Mouse (Mus musculus) left cerebral cortex, postnatal 10 days (tissue): ENCODE results near the gene Rcor2. TPM values are rescaled to one million over a fixed set of nuclear protein-coding genes. Genes with fewer than 3 reads are reported as not detected.

Source experiments
- DNase-seq, 2 experiments: peaks; one replicate each; pipeline ENCODE4 v3.0.0; 2021 to 2022; ENCODE audit warnings: low spot score in 2 of 2, mixed read lengths in 1 of 2; ENCODE audit errors: extremely low spot score in 1 of 2
- intact Hi-C: fragments of 180-260 bp; cut with DNase I; formaldehyde crosslinking; loops from one replicate; pipeline ENCODE4 v1.15.1; 2025
- total RNA-seq, 2 experiments: library from RNA; stranded (reverse); gene quantifications; 2 replicates each; pipeline ENCODE4 v1.2.3; 2021

The Rcor2 gene
- total RNA-seq, 2 experiments from 2014 or later: 16.0 to 18.7 TPM

DNA sequence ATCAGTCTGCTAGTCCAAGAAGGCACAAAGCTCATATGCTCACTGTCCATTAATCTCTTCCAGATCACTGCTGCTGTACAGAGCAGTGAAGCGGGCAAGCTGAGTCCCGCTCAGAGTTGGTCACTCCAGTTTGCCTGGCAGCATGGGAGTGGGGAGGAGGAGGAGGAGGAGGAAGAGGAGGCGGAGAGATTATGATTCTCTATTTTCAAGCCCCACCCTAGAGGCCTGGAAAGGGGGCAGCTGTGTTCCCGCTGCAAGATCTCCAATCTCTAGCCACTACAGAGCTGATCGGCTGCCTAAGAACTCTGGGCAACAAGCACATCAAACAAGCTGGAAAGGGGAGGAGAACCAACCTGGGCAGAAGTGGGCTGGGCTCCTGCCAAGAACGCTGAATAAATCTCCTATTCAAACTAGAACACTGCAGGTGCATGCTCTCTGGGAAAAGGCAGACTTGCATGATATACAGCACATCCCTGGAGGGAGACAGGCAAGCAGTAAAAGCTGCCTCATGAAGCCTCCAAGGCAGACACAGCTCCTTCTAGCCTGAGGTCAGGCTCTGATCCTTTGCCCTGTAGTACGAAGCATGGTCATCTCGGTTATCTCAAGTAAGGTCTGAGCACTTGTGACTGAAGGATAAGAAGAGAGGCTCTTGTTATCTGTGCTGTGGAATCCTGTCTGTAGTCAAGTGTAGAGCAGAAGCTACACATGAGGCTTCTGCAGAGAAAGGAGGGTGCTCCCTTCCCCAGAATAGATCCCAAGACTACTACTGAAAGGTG, 41.1 kb downstream of the Rcor2 start:
- intact Hi-C loops: no loop called here
- DNase-seq: peak in 1 of 2 experiments; percentile 35

DNA sequence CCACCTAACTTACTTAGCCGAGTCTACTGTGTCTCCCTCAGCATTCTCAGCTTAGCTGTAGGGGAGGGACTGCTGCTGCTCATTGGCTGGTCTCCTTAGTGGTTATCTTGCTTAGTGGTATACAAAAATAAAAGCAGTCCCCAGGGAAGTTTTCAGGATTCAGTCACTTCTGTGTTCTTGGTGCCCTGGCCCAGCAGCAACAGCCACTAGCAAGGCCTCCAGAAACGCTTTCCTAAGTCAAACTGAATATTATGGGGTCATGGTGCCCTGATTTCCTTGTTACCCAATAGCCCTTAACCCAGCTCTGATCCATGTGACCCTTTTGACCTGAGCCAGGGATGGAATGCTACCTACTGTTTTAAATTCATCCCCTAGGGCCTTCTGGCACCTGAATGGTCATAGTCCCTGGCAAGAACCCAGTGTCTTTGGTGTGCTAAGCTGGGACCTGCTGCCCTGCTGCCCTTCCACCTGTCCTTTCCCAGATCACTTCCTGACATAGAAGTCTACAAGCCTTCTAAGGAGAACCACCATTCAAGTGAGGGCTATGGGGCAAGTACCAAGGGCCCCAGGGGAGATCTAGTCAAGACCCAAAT, 42.7 kb downstream of the Rcor2 start:
- intact Hi-C loops: no loop called here
- no peak for DNase-seq

DNA sequence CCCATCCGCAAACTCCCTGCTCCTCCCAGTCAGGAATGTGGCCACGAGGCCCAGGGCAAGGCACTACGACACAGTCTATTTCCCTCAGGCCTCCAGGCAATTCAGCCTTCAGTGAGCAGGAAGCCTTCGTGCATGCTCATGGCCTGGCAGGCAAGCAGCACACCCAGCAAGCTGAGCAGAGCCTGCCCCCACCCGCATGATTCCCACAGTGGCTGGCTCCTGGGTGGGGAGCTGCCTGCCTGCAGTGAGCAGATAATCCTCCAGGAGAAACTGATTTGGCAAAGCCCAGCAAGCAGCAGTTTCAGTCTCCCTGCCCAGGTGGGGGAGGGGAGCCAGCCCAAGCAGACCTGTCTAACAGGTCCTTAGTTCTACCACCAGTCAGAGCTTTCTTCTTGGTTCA, 43.6 kb downstream of the Rcor2 start:
- DNase-seq: peak in 1 of 2 experiments; percentile 67
- intact Hi-C loops: no loop called here

DNA sequence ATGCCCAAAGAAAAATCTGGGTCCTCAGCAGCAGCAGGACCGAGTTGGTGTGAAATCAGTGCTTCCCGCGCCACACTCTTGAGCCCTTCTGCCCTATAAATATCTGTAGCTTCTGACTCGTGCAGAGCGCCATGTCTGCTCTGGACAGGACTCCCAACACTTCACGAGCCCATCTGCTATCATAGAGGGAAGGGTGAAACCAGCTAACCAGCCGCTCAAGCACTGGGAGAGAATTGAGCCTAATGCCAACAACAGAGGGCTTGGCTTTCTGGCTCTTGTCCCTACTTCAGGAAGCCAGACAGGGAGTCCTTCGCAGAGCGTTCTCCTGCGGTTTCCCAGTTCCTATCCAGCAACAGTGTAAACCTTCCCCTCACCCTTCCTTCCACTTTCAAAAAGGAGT, 44.2 kb downstream of the Rcor2 start:
- intact Hi-C loops: no loop called here
- no peak for DNase-seq

DNA sequence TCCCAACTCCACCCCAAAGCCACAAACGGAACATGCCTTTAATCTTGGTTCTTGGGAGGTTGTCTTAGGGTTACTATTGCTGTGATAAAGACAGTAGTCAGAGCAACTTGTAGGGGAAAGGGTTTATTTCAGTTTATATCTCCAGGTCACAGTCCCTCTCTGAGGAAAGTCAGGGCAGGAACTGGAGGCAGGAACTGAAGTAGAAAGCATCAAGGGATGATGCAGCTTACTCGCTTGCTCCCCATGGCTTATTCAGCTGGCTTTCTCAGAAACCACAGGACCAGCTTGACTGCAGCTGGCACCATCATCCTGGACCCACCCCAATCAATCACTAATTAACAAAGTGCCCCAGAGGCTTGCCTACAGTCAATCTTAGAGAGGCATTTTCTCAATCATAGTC, 46.5 kb downstream of the Rcor2 start:
- intact Hi-C loops: no loop called here

DNA sequence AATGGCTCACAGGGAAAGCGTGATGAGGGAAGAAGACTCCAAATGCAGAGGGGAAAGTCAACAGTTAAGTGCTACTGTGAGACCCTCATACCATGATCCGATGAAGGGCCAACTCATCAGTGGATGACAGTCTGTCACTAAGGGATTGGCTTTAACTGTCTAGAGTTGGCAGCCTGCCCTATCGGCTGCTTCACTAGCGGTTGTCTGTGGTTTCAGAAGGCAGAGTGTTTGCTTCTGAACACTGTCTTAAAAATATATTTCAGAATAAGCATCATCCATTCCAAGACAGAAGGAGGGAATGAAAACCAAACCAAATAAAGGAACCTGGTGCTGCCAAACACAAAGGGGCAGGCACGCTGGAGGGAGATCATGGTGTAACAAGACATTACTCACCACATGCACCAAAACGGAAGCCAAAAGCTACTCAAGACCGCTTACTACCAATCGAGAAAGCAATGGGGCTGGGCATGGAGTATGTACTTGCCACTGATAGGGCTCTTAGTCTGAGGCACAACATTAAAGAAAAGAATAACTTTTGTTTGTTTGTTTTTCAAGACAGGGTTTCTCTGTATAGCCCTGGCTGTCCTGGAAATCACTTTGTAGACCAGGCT, 48.0 kb downstream of the Rcor2 start:
- intact Hi-C loops: no loop called here
- peak in 1 of 2 experiments; percentile 61 for DNase-seq

More for the DNA sequence above, 46.5 kb downstream of the Rcor2 start:
- DNase-seq: no peak

DNA sequence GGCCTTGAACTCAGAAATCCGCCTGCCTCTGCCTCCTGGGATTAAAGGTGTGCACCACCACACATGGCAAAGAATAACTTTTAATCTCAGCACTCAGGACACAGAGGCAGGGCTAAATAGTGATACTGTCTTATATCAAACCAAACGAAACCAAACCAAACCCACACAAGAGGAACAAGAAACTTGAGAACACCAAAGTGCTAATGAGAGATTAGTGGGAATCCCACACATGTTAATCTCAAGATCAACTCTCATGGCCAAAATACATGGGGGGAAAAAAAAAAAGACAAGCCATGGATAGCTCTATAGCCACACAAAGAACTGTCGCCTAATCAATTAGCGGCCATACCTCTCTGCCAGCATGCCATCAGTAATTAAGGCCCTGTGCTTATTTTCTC, 48.5 kb downstream of the Rcor2 start:
- DNase-seq: no peak
- intact Hi-C loops: no loop called here

DNA sequence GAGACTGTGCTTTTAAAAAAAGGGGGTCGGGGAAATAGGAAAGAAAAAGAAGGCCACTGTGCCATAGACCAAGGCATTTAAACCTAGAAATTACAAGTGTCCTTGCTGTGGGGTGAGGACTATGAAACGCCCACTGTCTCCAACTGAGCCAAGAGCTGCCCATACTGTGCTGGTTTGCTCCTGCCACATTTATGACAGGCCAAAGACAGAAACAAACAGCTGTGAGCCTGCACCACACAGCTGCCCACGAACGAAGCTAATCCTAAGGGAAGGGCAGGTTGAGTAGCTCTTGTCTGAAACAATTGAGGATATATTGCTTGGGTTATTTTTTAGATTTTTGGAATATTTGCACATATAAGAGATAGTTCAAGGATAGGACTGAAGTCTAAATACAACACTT, 49.7 kb downstream of the Rcor2 start:
- DNase-seq: no peak
- intact Hi-C loops: no loop called here

DNA sequence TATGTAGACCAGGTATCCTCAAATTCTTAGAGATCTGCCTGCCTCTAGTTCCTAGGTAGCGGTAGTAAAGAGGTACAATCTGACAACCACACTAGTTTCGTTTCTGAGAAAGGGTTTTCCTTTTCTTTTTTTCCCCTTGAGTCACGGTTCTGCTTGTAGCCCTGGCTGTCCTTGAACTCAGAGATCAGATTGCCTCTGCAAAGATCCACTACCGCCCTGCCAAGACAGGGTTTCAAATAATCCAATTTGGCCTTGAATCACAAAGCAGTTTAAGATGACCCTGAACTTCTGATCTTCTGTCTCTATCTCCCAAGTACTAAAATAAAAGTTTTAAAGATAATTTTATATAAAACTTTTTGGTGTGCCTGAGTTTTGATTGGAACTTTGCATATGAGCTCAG, 50.6 kb downstream of the Rcor2 start:
- intact Hi-C loops: no loop called here
- no peak for DNase-seq

DNA sequence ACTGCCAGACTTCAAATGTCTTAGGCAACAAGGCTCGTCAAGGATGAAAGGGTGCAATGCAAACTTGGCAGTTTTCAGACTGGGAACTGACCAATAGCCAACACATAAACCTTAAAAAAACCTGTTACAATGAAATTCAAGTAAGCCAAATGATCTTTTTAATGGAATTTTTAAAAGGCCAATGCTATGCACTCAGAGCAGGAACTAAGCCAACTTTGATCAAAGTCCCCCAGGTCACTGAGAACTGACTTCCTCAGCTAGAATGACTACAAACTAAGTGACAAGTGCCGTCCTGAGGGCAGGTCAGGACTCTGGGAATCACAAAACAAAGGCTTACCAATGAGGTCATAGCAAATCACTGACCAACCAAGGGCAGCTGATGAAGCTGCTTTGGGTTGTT, 53.1 kb downstream of the Rcor2 start:
- DNase-seq: no peak
- intact Hi-C loops: no loop called here

DNA sequence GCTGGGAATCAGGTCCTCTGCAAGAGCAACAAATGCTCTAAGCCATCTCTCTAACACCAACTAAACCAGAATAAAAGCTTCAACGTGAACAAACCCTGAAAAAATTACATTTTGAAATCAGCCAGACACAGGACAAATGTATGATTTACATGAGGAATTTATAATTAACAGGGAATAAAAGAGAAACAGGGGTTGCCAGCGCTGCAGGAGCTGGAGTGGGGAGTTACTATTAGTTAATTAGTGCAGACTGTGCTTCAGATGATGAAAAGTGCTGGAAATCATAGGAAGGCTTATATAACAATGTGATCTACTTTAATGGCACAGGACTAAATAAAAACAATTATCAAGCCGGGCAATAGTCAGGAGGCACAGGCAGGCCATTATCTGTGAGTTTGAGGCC, 54.3 kb downstream of the Rcor2 start:
- intact Hi-C loops: no loop called here
- DNase-seq: no peak

Other genes with a start within 250 kb of the Rcor2 start
- gene Fermt3, start 247.9 kb upstream of the Rcor2 start, total RNA-seq: 1 to 10 TPM; 3.7 to 5.5 TPM
- 100 to 1,000 TPM; 136 TPM for gene Stip1, start 227.4 kb upstream of the Rcor2 start, total RNA-seq
- 1 to 10 TPM; 8.0 to 8.9 TPM for gene Macrod1, start 210.5 kb upstream of the Rcor2 start, total RNA-seq
- 10 to 100 TPM; 23.0 to 26.0 TPM for gene Flrt1, start 161.6 kb upstream of the Rcor2 start, total RNA-seq
- 100 to 1,000 TPM; 222 to 235 TPM for gene Otub1, start 61.0 kb upstream of the Rcor2 start, total RNA-seq
- gene Cox8a, start 49.7 kb upstream of the Rcor2 start, total RNA-seq: 100 to 1,000 TPM; 855 to 924 TPM
- 10 to 100 TPM; 40.6 to 41.5 TPM for gene Naa40, start 26.1 kb upstream of the Rcor2 start, total RNA-seq
- 100 to 1,000 TPM; 113 to 116 TPM for gene Mark2, start 74.5 kb downstream of the Rcor2 start, total RNA-seq
- 10 to 100 TPM; 33.4 to 38.2 TPM for gene Spindoc, start 115.7 kb downstream of the Rcor2 start, total RNA-seq
- gene 2700081O15Rik, start 150.3 kb downstream of the Rcor2 start, total RNA-seq: 10 to 100 TPM; 51.2 to 51.5 TPM
- 100 to 1,000 TPM; 927 to 930 TPM for gene Rtn3, start 216.0 kb downstream of the Rcor2 start, total RNA-seq
- gene Atl3, start 226.7 kb downstream of the Rcor2 start, total RNA-seq: 10 to 100 TPM; 19.4 to 21.6 TPM